Mouse (Mus musculus) ES-Bruce4 (cell line): Measurements from ENCODE around the gene Dvl3.

Experiments used
- CTCF ChIP-seq: IDR thresholded peaks from one replicate; pipeline ENCODE4 v1.8.1; 2011; ENCODE audit warnings: low read depth, low read length
- POLR2A ChIP-seq: IDR thresholded peaks from one replicate; pipeline ENCODE4 v1.8.1; 2011; ENCODE audit warnings: low read length; ENCODE audit not compliant: insufficient read depth

DNA sequence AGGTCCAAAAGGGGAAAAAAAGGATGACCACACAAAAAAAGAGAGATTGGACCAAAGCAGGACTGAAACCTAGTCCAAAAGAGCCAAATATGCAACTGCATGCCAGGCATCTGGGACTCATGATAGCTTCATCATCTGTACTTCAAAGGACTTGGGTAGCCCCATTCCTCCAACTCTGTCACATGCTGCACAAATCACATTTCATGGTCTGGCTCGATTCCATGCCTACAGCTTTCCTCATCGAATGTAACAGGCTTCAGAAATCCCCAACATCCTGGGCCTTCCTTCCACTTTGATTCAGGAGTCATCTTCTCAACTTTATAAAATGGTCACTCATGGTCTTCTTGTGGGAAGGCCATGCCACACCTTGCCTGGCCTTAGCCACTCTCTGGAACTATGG, 35.0 kb upstream of the Dvl3 start:
- TF ChIP-seq POLR2A: no peak
- TF ChIP-seq CTCF: no peak
